Mouse (Mus musculus): Measurements from ENCODE around the gene Irf8. TPM values are rescaled to one million over a fixed set of nuclear protein-coding genes. Genes with fewer than 3 reads are reported as not detected.

Gene Irf8
- polyA plus RNA-seq, 1 experiment from 2014 or later = 10.6 TPM

DNA sequence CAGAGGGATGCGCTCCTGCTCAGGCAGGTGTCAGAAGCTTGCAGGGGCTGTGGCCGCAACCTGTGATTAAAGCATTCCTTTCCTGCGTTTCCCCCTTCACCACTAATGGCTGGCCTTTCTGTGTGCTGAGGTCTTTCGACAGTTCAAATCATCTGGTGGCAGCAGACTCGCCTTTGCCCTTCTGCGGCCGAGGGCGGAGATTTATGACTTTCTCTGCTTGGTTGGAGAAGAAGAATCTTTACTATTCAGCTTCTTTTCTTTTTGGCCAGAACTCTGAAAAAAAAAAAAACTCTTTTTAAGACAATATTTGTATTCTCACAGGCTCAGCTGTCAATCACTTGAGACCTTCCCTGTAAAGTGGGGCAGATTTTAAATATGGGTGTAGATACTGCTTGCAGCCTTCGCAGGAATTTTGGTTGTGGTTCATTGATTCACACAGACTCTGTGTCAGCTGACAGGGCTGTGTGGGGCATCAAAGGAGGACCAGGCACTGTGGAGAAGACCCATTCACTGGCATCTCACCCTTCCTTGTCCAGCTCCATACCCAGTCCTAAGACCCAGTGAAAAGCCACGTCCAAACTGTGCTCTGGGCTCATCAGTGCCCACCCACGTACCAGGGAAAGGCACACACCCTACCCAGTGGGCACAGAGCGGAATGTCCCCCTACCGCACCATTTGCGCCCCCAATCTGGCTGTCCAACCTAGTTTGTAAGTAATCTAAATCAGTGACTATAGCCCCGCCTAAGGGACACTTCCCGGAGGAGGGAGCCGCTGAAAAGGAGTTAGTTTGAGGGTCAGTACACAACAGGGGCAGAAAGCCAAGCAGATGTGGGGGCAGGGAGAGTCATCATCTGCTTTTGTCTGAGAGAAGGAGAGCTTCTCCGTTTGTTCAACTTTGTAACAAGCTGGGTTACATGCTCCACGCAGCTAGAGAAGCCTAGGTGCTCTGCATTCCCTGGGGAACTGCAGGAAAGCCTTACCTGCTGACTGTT is 19.4 kb downstream of the Irf8 start:
- Histone ChIP-seq H3K4me3 (no peak overlapping the region), H3K4me2 (no peak overlapping the region), H3K27me3 (replicated peaks) (no peaks in the 10 kb centered on the region; the same call in 1 of the 2 replicates), H3K9me3 (replicated peaks) (no peaks in the 10 kb centered on the region), H3K27ac (no peak overlapping the region), H3K36me3 (peaks cover 3% of the 10 kb centered on the region; the same call in 1 of the 2 replicates), H3K9ac (no peak overlapping the region), H3K4me1 (peaks cover 15% of the 10 kb centered on the region)
- no peak for ATAC-seq
- 59% methylated on average over 19 of the region's 19 CpGs for WGBS (ENCODE audit: insufficient replicate concordance)

DNA sequence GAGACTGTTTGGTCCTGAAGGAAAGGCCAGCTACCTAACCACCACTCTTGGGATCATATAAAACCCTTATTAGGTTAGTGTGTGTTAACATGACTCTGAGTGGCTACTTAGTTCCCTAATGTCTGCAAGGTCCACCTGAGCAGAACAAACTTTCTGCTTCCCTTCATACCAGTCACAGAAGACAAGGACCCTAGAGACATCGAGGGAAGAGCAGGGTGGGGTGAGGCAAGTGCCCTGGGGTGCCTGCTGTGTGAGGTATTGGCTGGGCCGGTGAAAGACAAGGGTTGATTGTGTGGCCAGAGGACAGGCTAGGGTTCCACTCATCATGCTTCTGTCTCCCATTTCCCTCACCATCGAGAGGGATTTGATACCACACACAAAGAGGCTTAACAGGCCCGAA is 21.8 kb downstream of the Irf8 start:
- peaks cover 4% of the 10 kb centered on the region; the same call in 1 of the 2 replicates for H3K27me3 ChIP-seq (replicated peaks)
- H3K4me1 ChIP-seq = no peaks in the 10 kb centered on the region
- H3K36me3 ChIP-seq = peaks cover 3% of the 10 kb centered on the region; the same call in 1 of the 2 replicates
- no peak overlapping the region for H3K4me3 ChIP-seq
- WGBS (ENCODE audit: insufficient replicate concordance) = 55% methylated on average over 4 of the region's 4 CpGs
- H3K9ac ChIP-seq = no peak overlapping the region
- no peak overlapping the region for H3K27ac ChIP-seq
- no peak overlapping the region for H3K4me2 ChIP-seq
- no peak for ATAC-seq
- no peaks in the 10 kb centered on the region for H3K9me3 ChIP-seq (replicated peaks)

DNA sequence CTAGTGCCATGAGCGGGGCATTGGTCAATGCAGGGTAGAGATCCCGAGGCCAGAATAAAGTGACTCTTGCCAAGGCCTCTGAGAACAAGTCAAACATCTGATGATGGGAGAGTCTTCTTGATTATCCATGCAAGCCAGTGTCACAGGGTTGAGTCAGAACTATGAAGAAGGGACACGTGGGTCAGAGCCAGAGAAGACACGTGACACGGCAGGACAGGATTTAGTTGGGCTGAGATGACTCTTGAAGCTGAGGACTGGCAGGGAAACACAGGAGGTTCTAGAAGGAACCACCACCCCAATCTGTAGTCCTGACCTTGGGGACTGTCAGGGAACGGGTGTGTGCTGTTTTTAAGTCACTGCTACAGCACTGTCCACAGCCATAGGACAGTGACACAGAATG is 23.7 kb downstream of the Irf8 start:
- Histone ChIP-seq H3K4me3 (no peak overlapping the region), H3K9me3 (replicated peaks) (no peaks in the 10 kb centered on the region), H3K27me3 (replicated peaks) (peaks cover 4% of the 10 kb centered on the region; the same call in 1 of the 2 replicates), H3K27ac (no peak overlapping the region), H3K4me1 (no peaks in the 10 kb centered on the region), H3K4me2 (no peak overlapping the region), H3K9ac (no peak overlapping the region), H3K36me3 (peaks cover under 1% of the 10 kb centered on the region; the same call in 1 of the 2 replicates)
- no peak for ATAC-seq
- WGBS (ENCODE audit: insufficient replicate concordance) = 59% methylated on average over 6 of the region's 6 CpGs

DNA sequence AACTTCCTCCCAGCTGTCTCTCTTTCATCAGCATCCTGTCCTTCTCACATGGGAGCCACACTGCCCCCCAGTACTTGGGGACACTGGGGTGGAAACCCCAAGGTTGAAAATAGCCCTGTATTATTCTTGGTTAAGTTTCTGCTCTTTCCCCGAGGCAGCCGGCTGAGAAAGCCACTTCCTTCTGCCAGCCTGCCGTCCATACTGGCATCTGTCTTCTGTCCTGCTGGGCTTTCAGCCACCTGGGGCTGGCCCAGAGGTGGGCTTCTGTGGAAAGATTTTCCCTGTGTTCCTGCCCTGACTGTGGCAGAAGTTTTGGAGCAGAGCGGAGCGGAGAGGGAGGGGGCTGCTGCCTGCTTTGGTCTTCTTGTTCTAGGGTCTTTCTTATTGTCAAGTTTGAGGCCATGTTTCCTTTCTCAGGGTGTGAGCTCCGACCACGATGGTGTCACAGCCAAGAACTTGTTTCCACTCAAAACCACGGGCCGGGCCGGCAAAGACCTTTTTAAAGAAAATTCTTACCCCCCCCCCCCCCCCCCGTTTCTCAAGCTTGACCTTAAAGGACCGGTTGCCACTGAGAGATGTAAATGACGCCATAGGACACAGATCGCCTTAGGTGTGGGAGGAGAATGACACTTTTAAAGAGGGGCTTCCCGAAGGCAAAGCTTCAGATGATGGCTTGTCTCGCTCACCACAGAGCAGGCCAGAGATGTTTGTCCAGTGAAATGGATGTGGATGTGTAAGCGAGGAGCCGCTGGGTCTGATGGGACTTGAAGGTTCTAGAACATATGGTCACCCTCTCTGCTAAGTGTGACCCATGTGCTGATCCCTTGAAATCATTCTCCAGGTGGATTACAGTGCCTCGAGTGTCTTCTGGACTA is 24.4 kb downstream of the Irf8 start:
- 51% methylated on average over 19 of the region's 19 CpGs for WGBS (ENCODE audit: insufficient replicate concordance)

DNA sequence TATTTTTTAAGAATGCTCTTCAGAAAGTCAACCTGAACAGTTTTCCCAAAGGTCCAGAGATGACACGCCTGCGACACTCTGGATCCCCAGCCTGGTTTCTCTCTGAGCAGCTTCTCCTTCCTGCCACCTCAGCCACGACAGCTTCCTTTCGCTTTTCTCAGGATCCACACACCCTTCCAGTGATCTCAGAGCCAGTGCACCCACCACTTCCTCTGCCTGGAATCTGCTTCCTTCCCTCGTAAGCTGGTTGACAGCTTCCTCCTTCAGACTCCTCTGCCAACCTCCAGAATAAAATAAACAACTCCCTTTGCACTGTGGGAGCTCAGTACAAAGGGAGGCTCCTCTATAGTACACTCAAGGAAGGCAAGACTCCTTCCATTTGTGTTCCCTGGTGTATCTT is 27.1 kb downstream of the Irf8 start:
- WGBS (ENCODE audit: insufficient replicate concordance) = 18% methylated on average over 5 of the region's 5 CpGs
- no peaks in the 10 kb centered on the region for H3K9me3 ChIP-seq (replicated peaks)
- H3K27ac ChIP-seq = no peak overlapping the region
- H3K4me1 ChIP-seq = 0 out of 2 replicates have a peak, but pooled peaks cover 6% of the 10 kb centered on the region
- H3K27me3 ChIP-seq (replicated peaks) = peaks cover 10% of the 10 kb centered on the region; the same call in 1 of the 2 replicates
- no peak overlapping the region for H3K4me3 ChIP-seq
- H3K9ac ChIP-seq = no peak overlapping the region
- no peaks in the 10 kb centered on the region for H3K36me3 ChIP-seq
- H3K4me2 ChIP-seq = no peak overlapping the region
- no peak for ATAC-seq

More for the DNA sequence above, 24.4 kb downstream of the Irf8 start:
- Histone ChIP-seq H3K9me3 (replicated peaks) (no peaks in the 10 kb centered on the region), H3K27ac (no peak overlapping the region), H3K36me3 (no peaks in the 10 kb centered on the region), H3K4me1 (0 out of 2 replicates have a peak, but pooled peaks cover 4% of the 10 kb centered on the region), H3K9ac (no peak overlapping the region), H3K4me3 (no peak overlapping the region), H3K27me3 (replicated peaks) (peaks cover 4% of the 10 kb centered on the region; the same call in 1 of the 2 replicates), H3K4me2 (no peak overlapping the region)
- ATAC-seq = no peak

DNA sequence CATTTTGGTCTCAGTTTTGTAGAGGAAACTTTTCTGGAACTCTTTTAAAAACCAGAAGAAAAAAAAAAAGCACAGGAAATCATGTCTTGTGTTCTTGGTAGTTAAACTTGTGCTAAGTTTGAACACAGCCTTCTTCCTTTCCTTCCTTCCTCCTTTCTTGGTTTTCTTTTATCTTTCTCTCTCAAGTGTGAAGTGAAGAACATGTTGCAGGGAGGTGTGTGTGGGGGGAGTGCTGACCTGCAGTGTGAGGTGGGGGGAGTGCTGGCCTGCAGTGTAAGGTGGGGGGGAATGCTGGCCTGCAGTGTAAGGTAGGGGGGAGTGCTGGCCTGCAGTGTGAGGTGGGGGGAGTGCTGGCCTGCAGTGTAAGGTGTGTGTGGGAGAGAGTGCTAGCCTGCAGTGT is 28.5 kb downstream of the Irf8 start:
- Histone ChIP-seq H3K9me3 (replicated peaks) (no peaks in the 10 kb centered on the region), H3K4me2 (no peak overlapping the region), H3K4me1 (0 out of 2 replicates have a peak, but pooled peaks cover 12% of the 10 kb centered on the region), H3K36me3 (no peaks in the 10 kb centered on the region), H3K9ac (no peak overlapping the region), H3K27ac (no peak overlapping the region), H3K4me3 (no peak overlapping the region), H3K27me3 (replicated peaks) (peaks cover 10% of the 10 kb centered on the region; the same call in 1 of the 2 replicates)
- no peak for ATAC-seq

DNA sequence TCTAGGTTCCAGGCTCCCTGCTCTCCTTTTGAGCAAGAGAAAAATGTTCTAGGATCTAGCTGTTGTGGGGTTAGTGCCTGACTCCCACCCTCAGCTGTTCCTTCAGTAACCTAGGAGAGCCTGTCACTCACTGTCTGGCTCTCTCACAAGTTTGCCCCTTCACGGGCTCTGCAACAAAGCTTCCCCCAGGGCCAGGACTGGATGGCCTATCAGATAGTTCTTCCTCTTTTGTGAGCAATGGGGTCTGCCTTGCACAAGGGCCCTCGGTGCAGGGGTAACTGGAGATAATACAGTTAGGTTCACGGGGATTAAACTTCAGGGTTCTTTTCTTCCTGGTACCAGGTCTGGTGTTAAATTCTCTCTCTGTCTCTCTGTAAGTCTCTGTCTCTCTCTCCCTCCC is 30.5 kb downstream of the Irf8 start:
- Histone ChIP-seq H3K27ac (no peak overlapping the region), H3K9me3 (replicated peaks) (no peaks in the 10 kb centered on the region), H3K4me3 (no peak overlapping the region), H3K9ac (no peak overlapping the region), H3K4me2 (no peak overlapping the region), H3K4me1 (0 out of 2 replicates have a peak, but pooled peaks cover 12% of the 10 kb centered on the region), H3K36me3 (no peaks in the 10 kb centered on the region), H3K27me3 (replicated peaks) (0 out of 2 replicates have a peak, but pooled peaks cover 6% of the 10 kb centered on the region)
- 11% methylated on average over 3 of the region's 3 CpGs for WGBS (ENCODE audit: insufficient replicate concordance)
- no peak for ATAC-seq

DNA sequence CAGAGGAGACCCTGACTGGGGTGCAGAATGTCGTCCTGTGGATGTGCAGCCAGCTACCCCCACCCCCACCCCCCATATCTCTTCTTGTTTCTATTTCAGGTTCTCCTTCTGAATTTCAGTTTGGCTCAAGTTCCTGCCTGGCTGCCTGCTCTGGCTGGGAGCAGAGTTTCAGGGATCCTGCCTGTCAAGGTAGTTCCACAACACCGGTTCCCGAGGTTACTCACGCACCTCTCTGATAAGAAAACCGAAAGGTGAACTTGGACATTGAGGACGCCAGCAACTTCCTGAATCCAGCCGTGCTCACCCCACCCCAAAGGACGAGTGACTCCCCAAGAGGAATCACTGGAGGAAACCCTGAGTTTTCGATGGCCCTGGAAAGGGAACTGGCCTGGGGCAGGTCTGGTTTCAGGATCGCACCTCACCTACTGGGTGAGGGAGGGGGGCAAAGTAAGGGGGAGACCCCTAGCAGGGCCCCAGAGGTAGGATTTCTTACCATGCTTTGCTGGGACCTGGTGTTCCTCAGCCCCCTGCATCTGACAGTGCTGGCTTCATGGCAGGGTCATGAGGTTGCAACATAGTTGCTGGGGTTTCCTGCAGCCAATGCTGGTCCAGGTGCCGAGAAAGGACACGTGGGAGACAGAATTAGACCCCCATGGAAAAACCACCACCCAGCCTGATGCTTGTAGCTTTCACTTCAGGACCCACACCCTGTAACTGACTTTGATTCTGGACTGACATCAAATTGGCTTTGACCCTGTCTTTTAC is 32.5 kb downstream of the Irf8 start:
- no peaks in the 10 kb centered on the region for H3K36me3 ChIP-seq
- no peaks in the 10 kb centered on the region for H3K9me3 ChIP-seq (replicated peaks)
- H3K4me3 ChIP-seq = no peak overlapping the region
- WGBS (ENCODE audit: insufficient replicate concordance) = 29% methylated on average over 12 of the region's 12 CpGs
- peaks cover 10% of the 10 kb centered on the region; the same call in 1 of the 2 replicates for H3K27me3 ChIP-seq (replicated peaks)
- 0 out of 2 replicates have a peak, but pooled peaks cover 12% of the 10 kb centered on the region for H3K4me1 ChIP-seq
- ATAC-seq = no peak
- H3K4me2 ChIP-seq = no peak overlapping the region
- H3K27ac ChIP-seq = no peak overlapping the region
- no peak overlapping the region for H3K9ac ChIP-seq

DNA sequence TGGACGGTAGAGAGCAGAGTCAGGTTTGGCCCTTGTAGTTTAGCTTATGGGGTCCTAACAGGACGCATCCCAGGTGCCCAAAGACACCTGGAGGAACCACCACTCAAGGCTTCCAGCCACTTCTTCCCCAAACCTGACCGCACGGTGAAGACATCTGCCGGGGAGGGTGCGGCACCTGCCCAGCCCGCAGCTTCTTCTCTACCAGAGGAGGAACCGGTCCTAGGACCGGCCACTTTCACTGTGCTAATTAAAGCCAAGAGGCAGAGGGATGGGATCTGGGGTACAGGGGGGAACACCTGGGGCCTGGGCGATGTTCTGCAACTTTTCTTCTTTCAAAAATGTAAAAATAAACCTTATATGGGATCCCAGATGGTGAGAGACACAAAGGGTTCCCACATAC is 41.0 kb downstream of the Irf8 start:
- no peak overlapping the region for H3K27ac ChIP-seq
- no peak overlapping the region for H3K4me3 ChIP-seq
- no peaks in the 10 kb centered on the region for H3K36me3 ChIP-seq
- WGBS (ENCODE audit: insufficient replicate concordance) = 75% methylated on average over 10 of the region's 10 CpGs
- H3K9ac ChIP-seq = no peak overlapping the region
- H3K4me2 ChIP-seq = no peak overlapping the region
- H3K9me3 ChIP-seq (replicated peaks) = no peaks in the 10 kb centered on the region
- H3K4me1 ChIP-seq = no peaks in the 10 kb centered on the region
- H3K27me3 ChIP-seq (replicated peaks) = peaks cover 7% of the 10 kb centered on the region
- no peak for ATAC-seq

DNA sequence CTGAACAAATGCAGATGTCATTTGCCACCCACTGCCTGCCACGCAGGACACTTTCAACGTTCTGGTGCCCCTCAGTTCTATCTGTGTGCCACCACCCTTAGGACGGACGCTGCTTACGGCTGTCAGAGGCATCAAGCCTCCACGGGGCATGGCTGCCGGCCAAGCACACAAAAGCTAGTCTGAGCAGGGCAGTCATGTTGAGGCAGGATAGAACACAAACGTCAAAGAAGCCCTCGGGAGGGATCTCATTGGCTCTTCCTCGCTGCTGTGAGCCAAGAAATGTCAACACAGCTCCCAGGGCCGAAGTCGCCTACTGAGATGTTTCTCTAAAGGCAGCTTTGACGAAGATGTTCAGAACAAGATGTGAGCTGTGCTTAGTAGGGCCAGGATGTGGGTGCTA is 41.6 kb downstream of the Irf8 start:
- Histone ChIP-seq H3K4me1 (no peaks in the 10 kb centered on the region), H3K4me3 (no peak overlapping the region), H3K9ac (no peak overlapping the region), H3K9me3 (replicated peaks) (no peaks in the 10 kb centered on the region), H3K27ac (no peak overlapping the region), H3K4me2 (no peak overlapping the region), H3K36me3 (no peaks in the 10 kb centered on the region), H3K27me3 (replicated peaks) (peaks cover 7% of the 10 kb centered on the region)
- 63% methylated on average over 13 of the region's 13 CpGs for WGBS (ENCODE audit: insufficient replicate concordance)
- ATAC-seq = no peak

DNA sequence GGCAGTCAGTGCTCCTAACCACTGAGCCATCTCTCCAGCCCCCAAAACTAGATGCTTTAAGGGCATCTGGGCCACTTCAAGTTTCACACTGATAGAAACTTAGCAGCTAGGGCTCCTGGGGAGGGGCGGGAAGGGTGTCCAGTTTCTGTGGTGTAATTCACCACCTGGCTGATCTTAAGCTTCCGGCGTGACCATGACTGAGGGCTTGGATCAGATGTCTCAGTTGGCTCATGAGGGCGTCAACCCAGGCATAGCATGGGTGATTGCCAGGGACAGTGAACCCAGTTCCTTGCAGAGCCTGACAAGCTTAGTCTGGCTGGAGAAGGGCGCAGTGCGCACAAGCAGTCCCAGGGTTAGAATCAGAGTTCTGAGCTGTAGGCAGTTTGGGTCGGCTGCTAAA is 42.9 kb downstream of the Irf8 start:
- Histone ChIP-seq H3K27ac (no peak overlapping the region), H3K36me3 (no peaks in the 10 kb centered on the region), H3K9ac (no peak overlapping the region), H3K4me1 (no peaks in the 10 kb centered on the region), H3K9me3 (replicated peaks) (no peaks in the 10 kb centered on the region), H3K4me2 (no peak overlapping the region), H3K27me3 (replicated peaks) (peaks cover 2% of the 10 kb centered on the region; the same call in 1 of the 2 replicates), H3K4me3 (no peak overlapping the region)
- ATAC-seq = no peak
- WGBS (ENCODE audit: insufficient replicate concordance) = 80% methylated on average over 7 of the region's 7 CpGs

All from liver, embryonic 12.5 days (tissue).